Mouse (Mus musculus) neutrophil, adult 5-6 weeks (primary cell): ENCODE results near the gene Pde4b. TPM values are rescaled to one million over a fixed set of nuclear protein-coding genes. Genes with fewer than 3 reads are reported as not detected.

Experiments
- ATAC-seq: fragments of 151-379, 151-347 bp; 2 replicates; pipeline ENCODE4 v1.8.0; 2017; ENCODE audit warnings: mild to moderate bottlenecking, moderate TSS enrichment; ENCODE audit not compliant: insufficient number of reproducible peaks, poor library complexity, low FRiP score, severe bottlenecking; ENCODE audit errors: extremely low read depth
- total RNA-seq: library from RNA; stranded (forward); fragments of 200-1000 nt; gene quantifications from 2 replicates; pipeline ENCODE4 v1.2.3, GENCODE M21; 2017

The Pde4b gene
- total RNA-seq, 1 experiment from 2014 or later: 238 TPM

- ATAC-seq: no peak
Measured at GRCm38 (mm10) chr4:102605722-102606341, 518.5 kb downstream of the Pde4b start.

GRCm38 (mm10) chr4:102606825-102607224, 519.5 kb downstream of the Pde4b start:
- no peak for ATAC-seq

GRCm38 (mm10) chr4:102607744-102608416, 520.5 kb downstream of the Pde4b start:
- ATAC-seq: 0 out of 2 replicates have a peak, but pooled peaks have one; percentile 24

GRCm38 (mm10) chr4:102612596-102612995, 525.3 kb downstream of the Pde4b start:
- ATAC-seq: no peak

GRCm38 (mm10) chr4:102617774-102618173, 530.4 kb downstream of the Pde4b start:
- ATAC-seq: no peak

- ATAC-seq: no peak
Measured at GRCm38 (mm10) chr4:102618609-102619008, 531.3 kb downstream of the Pde4b start.

GRCm38 (mm10) chr4:102620179-102620910, 533.0 kb downstream of the Pde4b start:
- ATAC-seq: no peak

GRCm38 (mm10) chr4:102621120-102621519, 533.8 kb downstream of the Pde4b start:
- ATAC-seq: no peak

- no peak for ATAC-seq
Measured at GRCm38 (mm10) chr4:102622977-102623376, 535.6 kb downstream of the Pde4b start.

- peak; percentile 63 for ATAC-seq
Measured at GRCm38 (mm10) chr4:102623789-102624611, 536.7 kb downstream of the Pde4b start.

- peak; percentile 82 for ATAC-seq
Measured at GRCm38 (mm10) chr4:102624937-102625336, 537.6 kb downstream of the Pde4b start.

- no peak for ATAC-seq
Measured at GRCm38 (mm10) chr4:102627799-102628198, 540.5 kb downstream of the Pde4b start.

GRCm38 (mm10) chr4:102629621-102630020, 542.3 kb downstream of the Pde4b start:
- no peak for ATAC-seq

- ATAC-seq: no peak
Measured at GRCm38 (mm10) chr4:102630261-102630660, 542.9 kb downstream of the Pde4b start.

- no peak for ATAC-seq
Measured at GRCm38 (mm10) chr4:102631624-102632023, 544.3 kb downstream of the Pde4b start.

GRCm38 (mm10) chr4:102633241-102633640, 545.9 kb downstream of the Pde4b start:
- ATAC-seq: no peak

GRCm38 (mm10) chr4:102635258-102635657, 547.9 kb downstream of the Pde4b start:
- ATAC-seq: 0 out of 2 replicates have a peak, but pooled peaks have one; percentile 7

GRCm38 (mm10) chr4:102635944-102636343, 548.6 kb downstream of the Pde4b start:
- ATAC-seq: no peak

- no peak for ATAC-seq
Measured at GRCm38 (mm10) chr4:102637348-102637910, 550.1 kb downstream of the Pde4b start.
